Mouse (Mus musculus) ES-E14 (cell line): ENCODE results near the gene Lrguk.

Experiments used
- CHD2 ChIP-seq: IDR thresholded peaks from 2 replicates; pipeline ENCODE4 v1.6.1; 2014; ENCODE audit warnings: mild to moderate bottlenecking, low read depth, low read length, inconsistent platforms
- MAFK ChIP-seq: IDR thresholded peaks from 2 replicates; pipeline ENCODE4 v1.6.1; 2014; ENCODE audit warnings: mild to moderate bottlenecking, low read depth, low read length, inconsistent platforms; ENCODE audit not compliant: insufficient read depth
- ZC3H11A ChIP-seq: IDR thresholded peaks from 2 replicates; pipeline ENCODE4 v1.6.1; 2012; ENCODE audit warnings: low read depth, mild to moderate bottlenecking, inconsistent platforms, low read length, borderline replicate concordance
- ZNF384 ChIP-seq: IDR thresholded peaks from 2 replicates; pipeline ENCODE4 v1.6.1; 2012; ENCODE audit warnings: low read depth, low read length, inconsistent platforms

DNA sequence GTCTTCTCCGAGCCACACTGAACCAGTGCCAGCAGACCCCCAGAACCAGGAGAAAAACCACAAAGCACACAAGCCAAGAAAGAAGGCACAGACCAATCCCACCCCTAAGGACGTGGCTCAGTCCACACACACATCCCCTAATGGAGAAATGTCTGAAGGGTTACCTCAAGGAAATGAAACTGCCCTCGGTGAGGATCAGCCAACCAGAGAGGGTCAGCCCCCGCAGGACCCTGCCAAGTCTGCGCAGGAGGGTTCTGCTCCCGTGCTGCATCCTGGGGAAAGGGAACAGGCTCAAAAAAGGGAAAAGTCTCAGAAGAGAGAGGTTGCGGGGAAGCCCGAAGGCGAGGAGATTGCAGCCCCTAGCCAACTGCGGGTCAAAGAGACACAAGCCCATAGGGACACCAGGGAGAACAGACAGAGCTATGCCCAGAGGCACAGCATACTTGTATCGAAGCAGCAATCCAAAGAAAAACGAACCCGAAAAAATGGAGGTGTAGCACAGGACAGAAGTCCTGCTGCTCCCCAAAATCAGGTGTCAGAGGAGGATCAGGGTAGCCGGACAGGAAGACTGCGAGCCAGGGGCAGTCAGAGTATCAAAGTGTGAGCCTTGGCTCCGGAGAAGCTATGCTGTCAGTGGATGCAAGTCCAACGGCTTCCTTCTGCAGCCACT is 74.1 kb downstream of the Lrguk start:
- TF ChIP-seq CHD2 (no peak), ZNF384 (no peak), ZC3H11A (no peak), MAFK (no peak)
